Mouse (Mus musculus): ENCODE data around the gene Rgs8. TPM values are rescaled to one million over a fixed set of nuclear protein-coding genes. Genes with fewer than 3 reads are reported as not detected.

The Rgs8 gene
- total RNA-seq, 1 experiment, result 0.31 TPM

GRCm38 (mm10) chr1:153723426-153723825, 70.6 kb downstream of the Rgs8 start:
- Histone ChIP-seq H3K9me3 (ENCODE audit: control insufficient read depth, insufficient read depth, low read depth, low read length) (no peaks in the 10 kb centered on the region), H3K4me1 (ENCODE audit: control insufficient read depth in 2 of 2, insufficient read depth in 2 of 2, low read length in 2 of 2, poor library complexity in 1 of 2) (peaks cover 0 to 3% of the 10 kb centered on the region in 2 experiments; a peak in 1 of 4 replicates), H3K36me3 (ENCODE audit: control insufficient read depth, insufficient read depth, low read length, poor library complexity, severe bottlenecking) (no peaks in the 10 kb centered on the region), H3K27ac (ENCODE audit: insufficient read depth, low read depth, low read length, poor library complexity, severe bottlenecking) (no peak overlapping the region), H3K9ac (ENCODE audit: insufficient read depth, low read depth, low read length, poor library complexity, severe bottlenecking) (no peak overlapping the region; the same call in 1 of the 2 replicates), H3K4me3 (ENCODE audit: insufficient read depth in 1 of 2, low read depth in 1 of 2, low read length in 2 of 2, poor library complexity in 1 of 2, severe bottlenecking in 1 of 2) (peak overlapping the region in 1 of 2 experiments; percentile 12; a peak in 2 of 4 replicates)
- no peak for DNase-seq (ENCODE audit: low read depth, low spot score)
- no peak for TF ChIP-seq ZNF384 (IDR thresholded peaks at IDR 0.05; ENCODE audit: low read depth, low read length)
- no peak for TF ChIP-seq MAFK (IDR thresholded peaks at IDR 0.05; ENCODE audit: insufficient read depth, low read depth, low read length)
- no peak for TF ChIP-seq ZC3H11A (IDR thresholded peaks at IDR 0.05; ENCODE audit: borderline replicate concordance, low read depth, low read length)
- TF ChIP-seq HCFC1 (IDR thresholded peaks at IDR 0.05; ENCODE audit: borderline replicate concordance, insufficient read depth, low read length), result no peak
- TF ChIP-seq CHD2 (IDR thresholded peaks at IDR 0.05; ENCODE audit: low read depth, low read length), result no peak
- in situ Hi-C loops (cut with MboI; ENCODE audit: low sequenced_read_pairs in 2 of 2, unreplicated experiment in 2 of 2), result no loop called here

GRCm38 (mm10) chr1:153726636-153727035, 73.8 kb downstream of the Rgs8 start:
- Histone ChIP-seq H3K9me3 (ENCODE audit: control insufficient read depth, insufficient read depth, low read depth, low read length) (no peaks in the 10 kb centered on the region), H3K36me3 (ENCODE audit: control insufficient read depth, insufficient read depth, low read length, poor library complexity, severe bottlenecking) (no peaks in the 10 kb centered on the region), H3K9ac (ENCODE audit: insufficient read depth, low read depth, low read length, poor library complexity, severe bottlenecking) (no peak overlapping the region), H3K27ac (ENCODE audit: insufficient read depth, low read depth, low read length, poor library complexity, severe bottlenecking) (no peak overlapping the region), H3K4me3 (ENCODE audit: insufficient read depth in 1 of 2, low read depth in 1 of 2, low read length in 2 of 2, poor library complexity in 1 of 2, severe bottlenecking in 1 of 2) (no peak overlapping the region), H3K4me1 (ENCODE audit: control insufficient read depth in 2 of 2, insufficient read depth in 2 of 2, low read length in 2 of 2, poor library complexity in 1 of 2) (peaks cover 0 to 3% of the 10 kb centered on the region in 2 experiments; a peak in 1 of 4 replicates)
- DNase-seq (ENCODE audit: low read depth, low spot score), result no peak
- no peak for TF ChIP-seq ZC3H11A (IDR thresholded peaks at IDR 0.05; ENCODE audit: borderline replicate concordance, low read depth, low read length)
- no peak for TF ChIP-seq ZNF384 (IDR thresholded peaks at IDR 0.05; ENCODE audit: low read depth, low read length)
- TF ChIP-seq MAFK (IDR thresholded peaks at IDR 0.05; ENCODE audit: insufficient read depth, low read depth, low read length), result no peak
- TF ChIP-seq CHD2 (IDR thresholded peaks at IDR 0.05; ENCODE audit: low read depth, low read length), result no peak
- TF ChIP-seq HCFC1 (IDR thresholded peaks at IDR 0.05; ENCODE audit: borderline replicate concordance, insufficient read depth, low read length), result no peak
- in situ Hi-C loops (cut with MboI; ENCODE audit: low sequenced_read_pairs in 2 of 2, unreplicated experiment in 2 of 2), result no loop called here

- TF ChIP-seq ZC3H11A (IDR thresholded peaks at IDR 0.05; ENCODE audit: borderline replicate concordance, low read depth, low read length), result no peak
- no peak for TF ChIP-seq ZNF384 (IDR thresholded peaks at IDR 0.05; ENCODE audit: low read depth, low read length)
- TF ChIP-seq CHD2 (IDR thresholded peaks at IDR 0.05; ENCODE audit: low read depth, low read length), result no peak
- TF ChIP-seq MAFK (IDR thresholded peaks at IDR 0.05; ENCODE audit: insufficient read depth, low read depth, low read length), result no peak
- TF ChIP-seq HCFC1 (IDR thresholded peaks at IDR 0.05; ENCODE audit: borderline replicate concordance, insufficient read depth, low read length), result no peak
- Histone ChIP-seq H3K4me1 (ENCODE audit: control insufficient read depth in 2 of 2, insufficient read depth in 2 of 2, low read length in 2 of 2, poor library complexity in 1 of 2) (peaks cover 0 to 6% of the 10 kb centered on the region in 2 experiments; a peak in 1 of 4 replicates), H3K36me3 (ENCODE audit: control insufficient read depth, insufficient read depth, low read length, poor library complexity, severe bottlenecking) (no peaks in the 10 kb centered on the region), H3K4me3 (ENCODE audit: insufficient read depth in 1 of 2, low read depth in 1 of 2, low read length in 2 of 2, poor library complexity in 1 of 2, severe bottlenecking in 1 of 2) (no peak overlapping the region), H3K9ac (ENCODE audit: insufficient read depth, low read depth, low read length, poor library complexity, severe bottlenecking) (no peak overlapping the region), H3K9me3 (ENCODE audit: control insufficient read depth, insufficient read depth, low read depth, low read length) (no peaks in the 10 kb centered on the region), H3K27ac (ENCODE audit: insufficient read depth, low read depth, low read length, poor library complexity, severe bottlenecking) (no peak overlapping the region)
- in situ Hi-C loops (cut with MboI; ENCODE audit: low sequenced_read_pairs in 2 of 2, unreplicated experiment in 2 of 2), result no loop called here
- no peak for DNase-seq (ENCODE audit: low read depth, low spot score)
Measured at GRCm38 (mm10) chr1:153729806-153730205, 77.0 kb downstream of the Rgs8 start.

- Histone ChIP-seq H3K4me3 (ENCODE audit: insufficient read depth in 1 of 2, low read depth in 1 of 2, low read length in 2 of 2, poor library complexity in 1 of 2, severe bottlenecking in 1 of 2) (no peak overlapping the region), H3K36me3 (ENCODE audit: control insufficient read depth, insufficient read depth, low read length, poor library complexity, severe bottlenecking) (no peaks in the 10 kb centered on the region), H3K9me3 (ENCODE audit: control insufficient read depth, insufficient read depth, low read depth, low read length) (no peaks in the 10 kb centered on the region), H3K4me1 (ENCODE audit: control insufficient read depth in 2 of 2, insufficient read depth in 2 of 2, low read length in 2 of 2, poor library complexity in 1 of 2) (peaks cover 0 to 6% of the 10 kb centered on the region in 2 experiments; a peak in 1 of 4 replicates), H3K9ac (ENCODE audit: insufficient read depth, low read depth, low read length, poor library complexity, severe bottlenecking) (no peak overlapping the region), H3K27ac (ENCODE audit: insufficient read depth, low read depth, low read length, poor library complexity, severe bottlenecking) (no peak overlapping the region)
- in situ Hi-C loops (cut with MboI; ENCODE audit: low sequenced_read_pairs in 2 of 2, unreplicated experiment in 2 of 2), result no loop called here
- DNase-seq (ENCODE audit: low read depth, low spot score), result no peak
- no peak for TF ChIP-seq CHD2 (IDR thresholded peaks at IDR 0.05; ENCODE audit: low read depth, low read length)
- no peak for TF ChIP-seq ZNF384 (IDR thresholded peaks at IDR 0.05; ENCODE audit: low read depth, low read length)
- TF ChIP-seq MAFK (IDR thresholded peaks at IDR 0.05; ENCODE audit: insufficient read depth, low read depth, low read length), result no peak
- TF ChIP-seq HCFC1 (IDR thresholded peaks at IDR 0.05; ENCODE audit: borderline replicate concordance, insufficient read depth, low read length), result no peak
- no peak for TF ChIP-seq ZC3H11A (IDR thresholded peaks at IDR 0.05; ENCODE audit: borderline replicate concordance, low read depth, low read length)
Measured at GRCm38 (mm10) chr1:153730671-153731070, 77.8 kb downstream of the Rgs8 start.
